ENCODE assay signal across 20 mouse cellular contexts in genomic region chr13:17559357-17559756, GRCm38 (mm10).
A peak's percentile ranks its signal among the peaks of the same experiment; 100 is the strongest.
DNase-seq lines count a peak whose midpoint lies in the region; TF ChIP-seq lines count a peak whose summit lies in the region.
"Had no signal": no experiment of that assay in that cellular context is flagged by ENCODE, and none has a peak within 500 bp of the region (broad histone marks: within the 10 kb centered on the region; RNA-seq: fewer than 3 reads in every experiment).

No protein-coding gene starts in this region.

- TF ChIP-seq RAD21 in CH12.LX (IDR thresholded peaks at IDR 0.05; ENCODE audit: low read depth, low read length): no peak

- H3K4me1 ChIP-seq in CH12.LX (ENCODE audit: control insufficient read depth in 1 of 2, insufficient read depth in 2 of 2): peaks cover 0 to 7% of the 10 kb centered on the region in 2 experiments; a peak in 1 of 4 replicates

- intact Hi-C loops in heart, postnatal 10 days (cut with DNase I): no loop called here

- no peak overlapping the region for H3K4me2 ChIP-seq in CH12.LX (ENCODE audit: insufficient read depth, low read depth, poor library complexity, severe bottlenecking)

- TF ChIP-seq CTCF in CH12.LX (conservative IDR thresholded peaks at IDR 0.05 in 1 of 2, IDR thresholded peaks at IDR 0.05 in 1 of 2; ENCODE audit: low read depth in 2 of 2, low read length in 2 of 2): no peak

- TF ChIP-seq EP300 in CH12.LX (IDR thresholded peaks at IDR 0.05; ENCODE audit: low read length): peak; percentile 68

- dilution Hi-C loops in CH12.LX (cut with MboI; ENCODE audit: extremely low pct_ligation_motif_present, extremely low pct_unique_long_range_greater_than_20kb, low sequenced_read_pairs): no loop called here

- no peaks in the 10 kb centered on the region for H3K36me3 ChIP-seq in CH12.LX (replicated peaks in 1 of 2; ENCODE audit: control insufficient read depth in 1 of 2, insufficient read depth in 1 of 2, low read length in 1 of 2)
- H3K36me3 ChIP-seq: G1E had no signal

- TF ChIP-seq POLR2A in CH12.LX (IDR thresholded peaks at IDR 0.05; ENCODE audit: low read depth, low read length): no peak

- peak; percentile 23 for DNase-seq in heart, adult 11 months
- no peak for DNase-seq in heart, postnatal 10 days
- DNase-seq in A20 (ENCODE audit: low read depth, low spot score): peak; percentile 22
- DNase-seq in CH12.LX (ENCODE audit: extremely low read depth): peak; percentile 29
- no peak for DNase-seq in ovary, postnatal 10 days (ENCODE audit: low spot score)
- DNase-seq in gastrocnemius, adult 18-20 months (ENCODE audit: low spot score): no peak
- DNase-seq: adrenal gland, adult 2 months; adrenal gland, adult 8-10 months; adrenal gland, postnatal 10 days; adrenal gland, postnatal 14 days; adrenal gland, postnatal 25 days; adrenal gland, postnatal 36 days; B cell, adult 2 months; cerebellum, adult 11 months; cerebellum, adult 11-12 months; cerebellum, adult 18-20 months; cerebellum, adult 2 months; cerebellum, adult 8-10 months had no signal

- in situ Hi-C loops in CH12.LX (cut with MboI; ENCODE audit: low pct_ligation_motif_present, low pct_unique_long_range_greater_than_20kb, low sequenced_read_pairs): no loop called here

- no peaks in the 10 kb centered on the region for H3K27me3 ChIP-seq in CH12.LX (replicated peaks)
- H3K27me3 ChIP-seq: Patski had no signal

- no peak overlapping the region for H3K27ac ChIP-seq in CH12.LX (ENCODE audit: insufficient read depth, low read depth)

- no peaks in the 10 kb centered on the region for H3K9me3 ChIP-seq in CH12.LX (replicated peaks; ENCODE audit: low read length)
- H3K9me3 ChIP-seq: G1E had no signal

- H3K9ac ChIP-seq in CH12.LX (ENCODE audit: insufficient read depth, low read depth): no peak overlapping the region

- H3K4me3 ChIP-seq in CH12.LX (replicated peaks in 1 of 3; ENCODE audit: low read depth in 2 of 3, low read length in 2 of 3, poor library complexity in 1 of 3): no peak overlapping the region

- H3K79me2 ChIP-seq in CH12.LX (replicated peaks; ENCODE audit: control insufficient read depth, extremely low read depth, insufficient read depth, poor library complexity, severe bottlenecking): no peaks in the 10 kb centered on the region

TF ChIP-seq in CH12.LX, 34 proteins besides CTCF, POLR2A, EP300 and RAD21:
- peak; percentile 80 for TF ChIP-seq IRF4 (IDR thresholded peaks at IDR 0.05; ENCODE audit: low read depth, low read length)
- TF ChIP-seq JUN (IDR thresholded peaks at IDR 0.05; ENCODE audit: insufficient read depth, low read depth, low read length): no peak

Comparison
In these comparisons a context has a peak if more than half of its experiments do, and no peak if none do; other contexts are left out.
1. DNase-seq: peak in heart, adult 11 months (single experiment), A20 (single experiment) and CH12.LX (single experiment); none in heart, postnatal 10 days (0 of 2), ovary, postnatal 10 days (single experiment) and gastrocnemius, adult 18-20 months (single experiment).